Mouse (Mus musculus): ENCODE data around the gene Hnmt.

- TF ChIP-seq CTCF (IDR thresholded peaks at IDR 0.05; ENCODE audit: borderline replicate concordance, extremely low read depth, insufficient read depth, insufficient read length): no peak
- TF ChIP-seq POLR2A (IDR thresholded peaks at IDR 0.05; ENCODE audit: borderline replicate concordance, extremely low read depth, insufficient read depth, insufficient read length, poor library complexity, severe bottlenecking): no peak
Observed at GRCm38 (mm10) chr2:24018966-24019365, 30.2 kb downstream of the Hnmt start.

Measured in brain, embryonic 14.5 days (tissue).